Mouse (Mus musculus): ENCODE measurements around the gene Arid5b. TPM values are rescaled to one million over a fixed set of nuclear protein-coding genes. Genes with fewer than 3 reads are reported as not detected.

The Arid5b gene
- polyA plus RNA-seq, 1 experiment from 2014 or later = 20.3 TPM

DNA sequence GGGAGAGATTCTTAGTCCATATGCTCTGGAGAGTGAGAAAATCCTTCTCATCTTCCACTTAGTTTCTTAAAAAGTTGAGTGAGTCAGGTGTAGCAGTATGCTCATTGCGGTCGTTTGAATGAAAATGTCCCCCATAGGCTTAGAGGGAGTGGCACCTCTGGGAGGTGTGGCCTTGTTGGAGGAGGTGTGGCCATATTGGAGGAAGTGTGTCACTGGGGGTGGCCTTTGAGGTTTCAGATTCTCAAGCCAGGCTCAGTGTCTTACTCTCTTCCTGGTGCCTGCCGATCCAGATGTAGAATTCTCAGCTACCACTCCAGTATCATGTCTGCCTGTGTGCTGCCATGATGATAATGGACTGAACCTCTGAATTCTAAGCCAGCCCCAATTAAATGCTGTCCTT lies 199.8 kb downstream of the Arid5b start:
- Histone ChIP-seq H3K4me3 (ENCODE audit: inconsistent target) (no peak overlapping the region), H3K79me2 (ENCODE audit: inconsistent target) (no peaks in the 10 kb centered on the region), H3K36me3 (ENCODE audit: inconsistent target) (no peaks in the 10 kb centered on the region), H3K27ac (no peak overlapping the region)
- WGBS (ENCODE audit: missing documents) = 97% methylated on average over 3 of the region's 3 CpGs

DNA sequence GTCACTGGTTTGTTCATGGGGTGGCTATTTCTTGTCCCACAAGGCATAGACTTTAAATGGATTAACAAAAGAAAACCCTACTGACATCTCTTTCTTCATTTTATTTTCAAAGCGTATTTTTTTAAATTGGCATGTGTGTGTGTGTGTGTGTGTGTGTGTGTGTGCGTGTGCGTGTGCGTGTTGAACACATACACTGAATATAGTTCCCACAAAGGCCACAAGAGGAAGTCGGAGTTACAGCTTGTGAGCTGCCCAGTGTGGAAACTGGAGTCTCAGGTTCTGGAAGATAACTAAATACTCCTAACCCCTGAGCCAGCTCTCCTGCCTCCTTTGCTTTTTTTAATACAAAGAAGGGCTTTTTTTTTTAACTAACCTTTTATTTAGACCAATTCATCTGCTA lies 203.4 kb downstream of the Arid5b start:
- Histone ChIP-seq H3K27ac (no peak overlapping the region), H3K79me2 (ENCODE audit: inconsistent target) (no peaks in the 10 kb centered on the region)
- WGBS (ENCODE audit: missing documents) = 8% methylated on average over 5 of the region's 5 CpGs

DNA sequence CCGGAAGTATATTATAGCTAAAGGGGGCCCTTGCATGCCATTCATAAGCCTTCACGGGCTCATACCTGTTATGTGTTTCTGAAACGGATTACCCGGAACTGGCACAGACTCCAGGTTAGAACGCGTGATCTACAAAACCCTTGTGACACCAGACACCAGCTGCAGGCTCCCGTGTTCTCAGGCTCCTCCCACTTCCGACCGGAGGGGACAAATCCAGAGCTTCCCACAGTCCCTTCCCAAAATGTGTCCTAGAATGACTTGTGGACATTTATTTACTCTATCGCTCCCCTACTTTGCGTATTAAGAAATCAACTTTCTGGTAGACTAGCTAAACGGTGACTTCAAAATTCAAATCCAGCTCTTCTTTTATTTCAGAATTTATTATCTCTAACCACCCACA lies 204.2 kb downstream of the Arid5b start:
- no peak overlapping the region for H3K27ac ChIP-seq
- H3K36me3 ChIP-seq (ENCODE audit: inconsistent target) = no peaks in the 10 kb centered on the region
- H3K4me3 ChIP-seq (ENCODE audit: inconsistent target) = no peak overlapping the region
- H3K79me2 ChIP-seq (ENCODE audit: inconsistent target) = no peaks in the 10 kb centered on the region
- WGBS (ENCODE audit: missing documents) = 96% methylated on average over 10 of the region's 12 CpGs

More for the DNA sequence above, 203.4 kb downstream of the Arid5b start:
- H3K36me3 ChIP-seq (ENCODE audit: inconsistent target) = no peaks in the 10 kb centered on the region
- H3K4me3 ChIP-seq (ENCODE audit: inconsistent target) = no peak overlapping the region

DNA sequence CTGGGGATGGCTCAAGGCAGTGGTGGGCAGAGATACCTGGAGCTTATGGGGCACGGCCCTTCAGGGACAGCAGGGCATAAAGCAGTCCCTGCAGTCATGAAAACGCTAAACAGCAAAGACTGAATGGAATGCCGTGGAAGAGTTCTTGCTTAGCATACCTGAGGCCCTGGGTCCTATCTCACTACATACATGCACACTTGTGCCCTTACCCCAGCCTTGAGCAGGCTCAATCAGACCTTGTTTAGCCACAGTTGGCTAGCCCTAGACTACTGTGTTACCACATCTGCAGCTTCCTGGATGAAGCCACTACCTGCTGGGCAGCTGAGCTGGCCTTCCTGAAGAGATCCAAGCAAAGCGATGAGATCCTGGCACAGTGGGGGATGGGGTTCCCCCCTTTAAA lies 205.9 kb downstream of the Arid5b start:
- no peaks in the 10 kb centered on the region for H3K36me3 ChIP-seq (ENCODE audit: inconsistent target)
- no peaks in the 10 kb centered on the region for H3K79me2 ChIP-seq (ENCODE audit: inconsistent target)
- 89% methylated on average over 4 of the region's 4 CpGs for WGBS (ENCODE audit: missing documents)
- no peak overlapping the region for H3K27ac ChIP-seq
- no peak overlapping the region for H3K4me3 ChIP-seq (ENCODE audit: inconsistent target)

DNA sequence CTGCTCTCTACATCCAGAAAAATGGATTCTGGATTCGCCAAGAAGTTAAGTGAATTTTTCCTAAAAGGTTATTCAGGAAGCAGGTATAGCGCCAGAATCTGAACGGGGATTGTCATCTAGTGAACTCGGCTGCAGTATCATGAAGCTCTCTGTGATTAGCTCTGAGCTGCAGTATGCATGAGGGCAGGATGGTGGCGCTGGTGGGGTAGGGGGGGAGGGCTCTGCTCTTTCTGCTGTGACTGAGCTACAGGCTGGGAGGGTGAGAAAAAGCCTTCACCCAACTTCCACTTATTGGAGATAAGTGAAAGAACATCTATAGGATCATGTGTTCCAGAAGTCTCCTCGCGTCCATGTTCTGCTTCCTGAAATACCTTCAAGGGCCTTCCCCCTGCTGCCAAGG lies 207.5 kb downstream of the Arid5b start:
- Histone ChIP-seq H3K79me2 (ENCODE audit: inconsistent target) (no peaks in the 10 kb centered on the region), H3K4me3 (ENCODE audit: inconsistent target) (no peak overlapping the region), H3K36me3 (ENCODE audit: inconsistent target) (no peaks in the 10 kb centered on the region), H3K27ac (no peak overlapping the region)
- 88% methylated on average over 7 of the region's 7 CpGs for WGBS (ENCODE audit: missing documents)

DNA sequence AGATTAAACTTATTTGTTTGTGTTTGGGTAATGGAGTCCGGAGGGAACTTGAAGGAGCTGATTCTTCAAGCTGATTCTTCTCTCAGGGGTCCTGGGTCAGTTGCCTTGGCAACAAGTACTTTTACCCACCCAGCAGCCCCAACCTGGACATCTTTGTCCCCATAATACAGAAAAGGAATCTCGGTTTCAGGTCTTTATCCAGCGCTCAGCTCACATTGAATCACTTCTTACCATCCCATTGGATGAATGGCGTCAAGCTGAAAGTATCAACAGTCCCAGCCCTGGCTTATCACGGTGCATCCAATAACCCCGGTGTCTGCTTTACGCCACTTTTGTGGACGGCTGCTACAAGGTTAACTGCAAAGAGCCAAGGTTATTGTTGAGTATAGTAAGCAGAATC lies 210.1 kb downstream of the Arid5b start:
- Histone ChIP-seq H3K79me2 (ENCODE audit: inconsistent target) (no peaks in the 10 kb centered on the region), H3K27ac (no peak overlapping the region), H3K4me3 (ENCODE audit: inconsistent target) (no peak overlapping the region), H3K36me3 (ENCODE audit: inconsistent target) (no peaks in the 10 kb centered on the region)
- 96% methylated on average over 8 of the region's 8 CpGs for WGBS (ENCODE audit: missing documents)

DNA sequence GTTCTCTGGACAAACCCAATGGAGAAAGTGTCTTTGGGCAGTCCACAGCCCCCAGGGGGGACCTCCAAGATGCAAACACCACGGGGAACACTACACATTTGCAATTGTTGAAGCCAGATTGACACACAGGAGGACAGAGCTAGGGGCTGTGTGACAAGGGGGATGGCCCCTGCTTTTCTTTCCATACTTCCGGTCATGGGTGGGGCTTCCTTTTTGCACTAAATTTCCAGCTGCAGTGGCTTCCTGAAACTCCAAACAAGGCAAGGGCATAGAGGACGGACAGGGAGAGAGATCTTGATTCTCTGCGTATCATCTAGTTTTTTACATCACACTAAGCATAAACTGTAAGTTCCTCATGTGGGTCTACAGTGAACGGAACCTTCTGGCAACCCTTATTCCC lies 210.6 kb downstream of the Arid5b start:
- Histone ChIP-seq H3K36me3 (ENCODE audit: inconsistent target) (no peaks in the 10 kb centered on the region), H3K79me2 (ENCODE audit: inconsistent target) (no peaks in the 10 kb centered on the region), H3K27ac (no peak overlapping the region), H3K4me3 (ENCODE audit: inconsistent target) (no peak overlapping the region)
- 91% methylated on average over 5 of the region's 5 CpGs for WGBS (ENCODE audit: missing documents)

DNA sequence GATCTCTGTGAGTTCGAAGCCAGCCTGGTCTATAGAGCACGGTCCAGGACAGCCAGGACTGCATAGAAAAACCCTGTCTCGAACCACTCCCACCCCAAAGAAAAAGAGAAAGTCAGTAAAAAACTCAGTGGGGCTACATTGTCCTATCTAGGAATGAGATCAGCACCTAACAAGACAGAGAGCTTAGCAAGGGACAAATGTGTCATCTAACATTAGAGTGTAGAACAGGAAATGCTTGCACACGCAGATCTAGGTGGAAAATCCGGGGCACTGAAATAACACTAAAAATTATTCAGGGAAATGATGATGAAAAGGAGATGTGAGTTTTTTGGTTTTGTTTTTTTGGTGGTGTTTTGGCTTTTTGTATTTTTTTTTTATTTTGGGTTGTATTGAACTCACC lies 212.4 kb downstream of the Arid5b start:
- no peaks in the 10 kb centered on the region for H3K79me2 ChIP-seq (ENCODE audit: inconsistent target)
- no peak overlapping the region for H3K4me3 ChIP-seq (ENCODE audit: inconsistent target)
- WGBS (ENCODE audit: missing documents) = 75% methylated on average over 5 of the region's 5 CpGs

DNA sequence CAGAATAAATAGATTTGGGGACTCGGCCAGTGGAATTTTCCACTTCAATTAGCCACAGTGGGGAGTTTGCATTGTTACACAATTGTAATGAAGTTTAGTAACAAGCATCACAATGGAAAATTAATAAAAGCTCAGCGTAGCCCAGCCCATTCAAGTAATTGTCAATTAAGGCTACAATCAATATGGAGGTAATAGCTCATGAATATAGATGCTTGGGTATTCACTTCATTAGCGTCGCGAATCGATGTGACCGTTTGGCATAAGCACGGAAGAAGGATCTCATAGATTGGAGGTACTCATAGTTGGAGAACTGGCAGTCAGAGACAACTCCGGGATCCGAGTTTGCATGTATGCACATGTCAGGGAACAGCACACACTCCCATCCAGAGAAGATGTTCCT lies 214.0 kb downstream of the Arid5b start:
- WGBS (ENCODE audit: missing documents) = 97% methylated on average over 10 of the region's 10 CpGs
- no peak overlapping the region for H3K4me3 ChIP-seq (ENCODE audit: inconsistent target)
- no peaks in the 10 kb centered on the region for H3K36me3 ChIP-seq (ENCODE audit: inconsistent target)
- H3K79me2 ChIP-seq (ENCODE audit: inconsistent target) = no peaks in the 10 kb centered on the region
- no peak overlapping the region for H3K27ac ChIP-seq

More for the DNA sequence above, 212.4 kb downstream of the Arid5b start:
- no peaks in the 10 kb centered on the region for H3K36me3 ChIP-seq (ENCODE audit: inconsistent target)
- H3K27ac ChIP-seq = no peak overlapping the region

DNA sequence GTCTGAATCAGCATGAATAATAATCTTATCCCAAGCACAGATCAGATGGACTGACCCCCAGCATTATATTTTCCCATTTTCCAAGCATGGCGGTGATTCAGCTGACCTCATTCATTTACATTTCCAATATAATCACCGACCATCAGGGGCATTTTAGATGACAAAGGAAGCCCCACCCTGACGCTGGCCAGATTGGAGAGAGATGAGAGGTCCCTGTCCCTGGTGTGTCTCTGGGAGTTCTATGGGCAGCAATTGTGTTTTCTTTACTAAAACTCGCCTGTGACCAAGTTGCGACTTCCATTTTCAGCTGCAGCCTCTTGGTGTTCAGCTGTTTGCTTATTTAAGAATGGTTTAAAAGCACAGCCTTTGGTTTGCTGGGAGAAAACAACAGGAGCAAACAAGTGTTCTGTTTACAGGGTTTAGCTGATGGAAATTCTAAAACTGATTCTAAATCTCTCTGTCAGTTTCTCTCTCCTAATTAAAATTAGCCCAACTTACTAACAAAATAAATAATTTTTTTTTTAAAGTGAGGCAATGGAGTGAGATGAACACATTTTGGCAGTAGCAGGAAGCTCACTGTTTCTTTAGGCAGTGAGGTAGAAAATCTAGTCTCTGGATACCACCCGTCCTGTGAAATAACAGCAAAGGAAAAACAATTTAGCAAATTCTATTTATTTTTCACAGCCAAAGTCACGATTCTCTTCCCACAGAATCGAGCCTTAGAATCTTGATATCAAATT lies 214.6 kb downstream of the Arid5b start:
- Histone ChIP-seq H3K4me3 (ENCODE audit: inconsistent target) (no peak overlapping the region), H3K79me2 (ENCODE audit: inconsistent target) (no peaks in the 10 kb centered on the region), H3K36me3 (ENCODE audit: inconsistent target) (no peaks in the 10 kb centered on the region), H3K27ac (no peak overlapping the region)
- 84% methylated on average over 8 of the region's 8 CpGs for WGBS (ENCODE audit: missing documents)

DNA sequence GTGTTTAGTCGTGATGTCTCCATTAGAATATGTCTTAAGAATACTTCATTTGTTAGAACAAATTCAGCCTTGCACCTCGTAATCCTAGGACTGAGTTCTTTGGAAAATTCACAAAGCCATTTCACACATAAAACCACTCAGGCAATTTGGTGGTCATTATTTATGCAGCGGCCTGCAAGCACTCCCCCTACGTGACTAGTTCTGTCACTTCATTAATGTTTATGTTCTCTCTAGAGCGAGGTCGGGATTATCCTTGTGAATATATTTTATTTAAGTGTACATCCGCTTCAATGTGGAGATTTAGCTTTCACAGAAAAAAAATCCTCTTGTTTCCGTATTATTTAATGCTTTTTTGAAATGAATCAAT lies 217.3 kb downstream of the Arid5b start:
- H3K79me2 ChIP-seq (ENCODE audit: inconsistent target) = no peaks in the 10 kb centered on the region
- no peak overlapping the region for H3K4me3 ChIP-seq (ENCODE audit: inconsistent target)
- WGBS (ENCODE audit: missing documents) = 97% methylated on average over 8 of the region's 8 CpGs
- H3K36me3 ChIP-seq (ENCODE audit: inconsistent target) = no peaks in the 10 kb centered on the region
- H3K27ac ChIP-seq = no peak overlapping the region

DNA sequence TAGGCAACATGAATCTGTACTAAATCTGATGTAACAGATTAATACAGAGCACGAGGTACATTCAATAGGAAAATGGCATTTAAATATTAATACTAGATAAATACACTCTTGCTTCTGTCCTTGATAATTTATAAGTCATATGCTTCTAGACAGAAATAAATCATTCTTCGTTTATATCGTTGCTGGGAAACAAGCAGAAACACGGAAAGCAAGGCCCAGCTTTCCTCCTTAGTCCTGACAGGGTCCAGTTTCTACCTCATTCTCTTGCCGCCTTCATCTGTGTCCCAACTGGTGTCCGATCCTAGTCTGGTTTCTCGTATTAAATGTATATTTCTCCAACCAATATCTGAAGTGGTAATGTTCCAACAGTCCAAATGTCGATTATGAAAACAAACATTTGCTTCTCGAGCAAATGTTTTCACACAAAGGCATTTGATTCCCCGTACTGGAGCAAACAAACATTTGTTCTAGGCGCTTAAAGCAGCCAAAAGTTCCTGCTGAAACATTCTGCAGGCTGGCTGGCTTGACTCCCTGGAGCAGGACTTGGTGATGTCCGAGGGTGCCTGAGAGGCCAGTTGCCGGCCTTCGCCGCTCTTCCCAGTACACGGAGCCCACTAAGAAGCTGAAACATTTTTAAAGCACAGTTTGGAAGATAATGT lies 217.8 kb downstream of the Arid5b start:
- H3K36me3 ChIP-seq (ENCODE audit: inconsistent target) = no peaks in the 10 kb centered on the region
- H3K27ac ChIP-seq = no peak overlapping the region
- 93% methylated on average over 16 of the region's 16 CpGs for WGBS (ENCODE audit: missing documents)
- H3K4me3 ChIP-seq (ENCODE audit: inconsistent target) = no peak overlapping the region
- H3K79me2 ChIP-seq (ENCODE audit: inconsistent target) = no peaks in the 10 kb centered on the region

DNA sequence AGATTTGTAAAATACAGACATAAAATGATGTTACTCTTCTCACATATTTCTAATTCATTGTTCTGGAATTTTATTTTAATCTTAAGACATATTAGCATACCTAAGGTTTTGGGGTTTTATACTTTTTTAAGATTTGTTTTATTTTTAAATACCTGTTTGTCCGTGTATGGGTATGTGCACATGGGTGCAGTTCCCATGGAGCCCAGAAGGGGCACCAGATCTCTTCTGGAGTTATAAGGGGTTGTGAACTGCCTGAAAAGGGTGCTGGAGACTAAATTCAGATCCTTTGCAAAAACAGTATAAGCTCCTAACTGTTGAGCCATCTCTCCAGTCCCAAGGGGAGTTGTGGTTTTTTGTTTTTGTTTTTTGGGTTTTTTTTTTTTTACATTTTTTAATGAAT lies 220.2 kb downstream of the Arid5b start:
- H3K27ac ChIP-seq = no peak overlapping the region
- no peaks in the 10 kb centered on the region for H3K36me3 ChIP-seq (ENCODE audit: inconsistent target)
- WGBS (ENCODE audit: missing documents) = 83% methylated on average over 1 of the region's 1 CpGs
- H3K4me3 ChIP-seq (ENCODE audit: inconsistent target) = no peak overlapping the region
- H3K79me2 ChIP-seq (ENCODE audit: inconsistent target) = no peaks in the 10 kb centered on the region

DNA sequence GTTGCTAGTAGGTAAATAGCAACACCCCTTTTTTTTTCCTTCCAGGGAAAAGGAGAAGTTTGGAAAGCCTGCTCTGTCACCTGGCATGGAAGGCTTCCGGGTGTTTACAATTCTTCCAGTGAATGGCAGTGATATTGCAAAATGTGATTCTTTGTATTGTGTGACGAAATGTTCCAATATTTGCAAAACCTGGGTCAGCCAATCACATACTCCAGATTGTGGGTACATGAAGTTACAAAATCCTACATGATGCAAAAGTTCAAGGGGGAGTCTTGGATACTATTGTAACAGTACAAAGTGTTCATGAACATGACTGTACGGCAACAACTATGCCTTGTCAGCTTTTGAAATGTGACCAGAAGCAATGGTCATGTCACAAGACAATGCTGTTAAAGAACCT lies 220.7 kb downstream of the Arid5b start:
- H3K27ac ChIP-seq = no peak overlapping the region
- 58% methylated on average over 3 of the region's 3 CpGs for WGBS (ENCODE audit: missing documents)

DNA sequence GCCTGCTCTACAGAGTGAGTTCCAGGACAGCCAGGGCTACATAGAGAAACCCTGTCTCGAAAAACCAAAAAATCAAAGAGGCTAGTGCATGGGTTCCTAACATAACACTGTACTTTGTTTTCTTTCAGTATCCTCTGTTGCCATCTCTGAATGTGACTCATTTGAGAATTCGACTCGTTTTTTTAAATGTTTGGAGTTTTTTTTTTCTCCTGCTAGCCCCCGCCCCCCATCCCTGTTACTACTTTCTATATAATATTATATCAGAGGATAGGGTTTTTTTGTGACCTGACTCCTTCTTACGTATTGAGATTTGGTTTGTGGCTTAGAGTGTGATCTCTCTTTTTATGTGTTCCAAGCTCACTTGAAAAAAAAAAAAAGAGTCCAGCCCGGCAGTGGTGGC lies 223.8 kb downstream of the Arid5b start:
- Histone ChIP-seq H3K27ac (no peak overlapping the region), H3K4me3 (ENCODE audit: inconsistent target) (no peak overlapping the region), H3K79me2 (ENCODE audit: inconsistent target) (no peaks in the 10 kb centered on the region), H3K36me3 (ENCODE audit: inconsistent target) (no peaks in the 10 kb centered on the region)
- 90% methylated on average over 6 of the region's 6 CpGs for WGBS (ENCODE audit: missing documents)

More for the DNA sequence above, 220.7 kb downstream of the Arid5b start:
- H3K4me3 ChIP-seq (ENCODE audit: inconsistent target) = no peak overlapping the region
- H3K79me2 ChIP-seq (ENCODE audit: inconsistent target) = no peaks in the 10 kb centered on the region
- no peaks in the 10 kb centered on the region for H3K36me3 ChIP-seq (ENCODE audit: inconsistent target)

Measured in macrophage (primary cell).